Mouse (Mus musculus) gastrocnemius, adult 8-10 months (tissue): ENCODE measurements around the gene Ankdd1b. TPM values are rescaled to one million over a fixed set of nuclear protein-coding genes. Genes with fewer than 3 reads are reported as not detected.

Source experiments
- DNase-seq, 2 experiments: peaks; one replicate each; pipeline ENCODE4 v3.0.0; 2022; ENCODE audit warnings: low spot score in 2 of 2
- total RNA-seq, 4 experiments: library from RNA; stranded (reverse); gene quantifications; 2 replicates each; pipeline ENCODE4 v1.2.4; 2022

The Ankdd1b gene
- under 1 TPM in 2 of 4 experiments, not detected in 2; 0.17 to 0.20 TPM for total RNA-seq

DNA sequence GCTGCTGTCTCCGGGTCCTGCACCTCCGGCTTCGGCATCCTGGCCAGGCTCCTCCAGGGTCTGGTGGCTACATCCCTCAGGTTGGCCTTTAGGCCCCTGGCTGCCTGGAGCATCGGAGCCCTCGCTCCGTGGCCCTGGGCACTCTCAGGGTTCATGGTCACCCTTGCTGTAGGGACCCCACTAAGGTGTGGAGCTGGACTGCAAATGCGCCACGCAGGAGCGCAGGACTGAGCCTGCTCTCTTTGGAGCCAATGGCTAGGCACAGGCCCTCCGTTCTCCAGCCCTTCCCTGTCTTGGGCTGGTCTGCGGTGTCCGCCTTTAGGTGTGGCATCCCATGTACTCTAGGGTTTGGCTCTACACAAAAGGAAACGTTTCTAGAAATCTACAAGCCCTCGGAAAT, at the start of gene Ankdd1b:
Gene Ankdd1b (minus strand): TSS at position 242 of the 400 bp plus-strand sequence.
- no peak for DNase-seq

DNA sequence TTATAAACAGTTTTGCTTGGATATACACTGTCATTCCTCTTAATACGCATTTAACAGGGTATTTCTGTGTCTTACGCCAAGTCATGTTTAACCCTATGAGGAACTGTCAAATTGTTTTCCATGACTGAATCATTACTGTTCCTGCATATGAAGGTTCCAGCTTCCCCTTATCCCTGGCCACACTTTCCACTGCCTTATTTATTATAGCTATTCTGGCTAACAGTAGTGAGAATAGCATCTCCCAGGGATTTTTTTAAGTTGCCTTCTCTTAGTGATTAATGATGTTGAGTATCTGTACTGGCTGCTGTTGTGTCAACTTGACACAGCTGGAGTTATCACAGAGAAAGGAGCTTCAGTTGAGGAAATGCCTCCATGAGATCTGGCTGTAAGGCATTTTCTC, 46.3 kb upstream of the Ankdd1b start:
- no peak for DNase-seq

DNA sequence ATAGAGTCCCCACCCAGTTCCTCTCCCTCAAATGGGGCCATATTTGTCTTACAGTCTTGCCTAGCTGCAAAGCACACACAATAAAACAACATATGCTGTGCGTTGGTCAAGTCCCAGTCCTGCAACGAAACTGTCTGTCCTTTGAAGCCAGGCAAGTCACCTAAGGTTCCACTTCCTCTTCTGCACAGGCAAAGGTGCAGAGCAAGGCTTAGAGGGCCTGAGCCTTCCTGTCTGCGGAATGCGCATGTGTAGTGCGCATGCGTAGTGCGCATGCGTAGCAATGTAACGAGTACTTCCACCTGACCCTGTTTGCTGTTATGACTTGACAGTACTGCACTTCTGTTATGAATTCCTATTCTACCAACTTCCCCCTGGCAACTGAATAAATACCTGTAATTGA, 45.3 kb upstream of the Ankdd1b start:
- DNase-seq = no peak

DNA sequence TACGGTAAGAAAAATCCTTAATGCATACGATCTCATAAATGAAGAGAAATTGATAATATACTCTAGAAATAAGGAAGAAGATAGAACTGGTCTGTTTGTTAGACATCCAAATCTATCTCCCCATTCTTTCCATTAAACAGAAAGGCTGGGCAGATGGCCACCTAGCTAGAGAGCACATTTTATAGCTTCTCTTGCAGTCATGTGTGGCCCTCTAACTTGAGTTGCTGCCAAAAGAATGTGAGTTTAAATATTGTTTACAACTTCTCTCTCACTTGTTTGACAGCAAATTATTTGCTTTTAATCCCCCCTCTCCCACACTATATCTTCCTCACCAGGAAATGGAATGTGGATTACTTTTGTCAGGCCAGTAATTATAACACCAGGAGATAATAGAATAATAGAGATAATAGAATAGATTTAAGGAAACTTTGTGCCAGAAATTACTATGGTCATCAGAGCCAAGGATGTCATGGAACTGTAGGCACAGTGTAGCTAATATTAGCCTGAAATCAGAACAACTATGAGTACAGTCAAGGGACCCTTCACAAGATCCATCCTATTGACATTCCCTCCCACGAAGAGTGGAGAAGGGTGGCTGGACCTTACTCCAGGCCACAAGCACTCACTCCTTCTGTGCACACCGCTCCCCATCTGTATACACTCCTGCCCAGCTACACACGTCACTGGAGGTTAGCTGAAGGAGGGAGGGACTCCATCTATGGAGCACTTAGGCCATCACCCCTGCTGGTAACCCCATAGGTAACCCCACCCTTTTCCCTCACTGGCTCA, 43.4 kb upstream of the Ankdd1b start:
- DNase-seq = no peak

DNA sequence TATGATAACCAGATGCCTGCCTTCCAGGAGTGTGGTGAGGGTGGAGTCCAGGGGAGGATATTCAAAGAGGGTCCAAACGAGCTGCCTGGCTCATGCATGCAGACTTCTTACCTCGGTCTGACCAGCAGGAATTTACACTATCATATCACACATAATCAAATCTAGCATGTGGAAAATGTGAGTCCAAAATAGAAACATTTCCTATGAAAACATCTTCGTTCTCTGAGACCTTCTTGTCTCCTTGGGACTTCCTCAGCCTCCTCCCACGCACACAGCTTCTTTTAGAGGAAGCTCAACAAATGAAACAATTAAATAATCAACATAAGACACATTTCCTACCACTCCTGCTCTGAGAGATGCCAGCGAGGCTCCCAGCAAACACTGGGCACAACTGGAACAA, 40.9 kb upstream of the Ankdd1b start:
- no peak for DNase-seq

DNA sequence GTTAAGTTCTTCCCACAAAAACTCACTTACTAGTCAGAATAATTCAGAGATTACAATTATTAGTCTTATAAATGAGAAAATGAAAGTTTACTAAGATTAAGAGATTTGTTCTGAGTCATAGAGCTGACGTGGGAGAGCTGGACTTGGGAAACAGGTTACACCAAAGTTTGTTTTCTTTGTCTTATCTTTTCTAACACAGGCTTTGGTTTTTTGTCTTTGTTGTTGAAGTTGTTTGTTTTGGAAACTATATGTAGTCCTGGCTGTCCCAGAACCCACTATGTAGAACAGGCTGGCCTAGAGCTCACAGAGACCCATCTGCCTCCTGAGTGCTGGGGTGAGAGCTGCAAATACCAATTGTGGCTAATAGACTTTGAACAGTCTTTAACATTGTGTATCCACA, 40.3 kb upstream of the Ankdd1b start:
- DNase-seq = no peak

DNA sequence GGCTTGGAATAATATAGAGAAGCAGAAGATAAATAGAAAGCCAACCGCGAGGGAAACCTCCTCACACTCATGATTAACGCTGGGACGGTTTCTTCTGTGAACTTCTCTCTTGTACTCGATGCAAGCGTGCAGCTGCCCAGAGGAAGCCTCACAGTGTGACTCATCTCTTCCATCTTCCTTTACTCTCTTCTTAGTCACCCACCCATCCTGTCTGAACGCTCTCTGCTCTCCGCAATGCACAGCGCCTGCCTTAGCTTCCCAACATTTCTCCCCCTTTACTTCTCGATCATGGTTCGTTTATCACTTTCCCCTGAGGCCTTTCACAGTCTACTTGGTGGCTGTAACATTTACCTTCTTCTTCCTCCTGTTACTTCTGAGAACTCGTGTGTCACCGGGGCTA, 39.6 kb upstream of the Ankdd1b start:
- DNase-seq = peak; percentile 17 to 24

DNA sequence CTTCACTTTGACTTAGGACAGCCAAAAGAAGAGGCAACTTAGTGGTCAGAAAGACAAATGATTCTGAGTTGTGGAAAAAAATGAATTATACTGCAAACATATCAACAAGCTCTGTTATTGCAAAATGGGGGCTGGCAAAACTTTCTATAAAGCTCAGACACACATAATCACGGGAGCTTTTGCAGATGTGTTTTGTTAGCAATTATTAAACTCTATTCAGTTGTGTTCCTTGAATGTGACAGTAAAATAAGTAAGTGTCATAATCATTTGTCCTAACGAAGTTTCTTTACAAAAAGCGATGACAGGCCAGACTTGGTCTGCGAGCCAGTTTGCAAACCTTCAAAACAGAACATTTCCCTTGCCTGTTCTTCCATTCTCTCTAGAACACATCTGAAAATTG, 36.5 kb upstream of the Ankdd1b start:
- no peak for DNase-seq

DNA sequence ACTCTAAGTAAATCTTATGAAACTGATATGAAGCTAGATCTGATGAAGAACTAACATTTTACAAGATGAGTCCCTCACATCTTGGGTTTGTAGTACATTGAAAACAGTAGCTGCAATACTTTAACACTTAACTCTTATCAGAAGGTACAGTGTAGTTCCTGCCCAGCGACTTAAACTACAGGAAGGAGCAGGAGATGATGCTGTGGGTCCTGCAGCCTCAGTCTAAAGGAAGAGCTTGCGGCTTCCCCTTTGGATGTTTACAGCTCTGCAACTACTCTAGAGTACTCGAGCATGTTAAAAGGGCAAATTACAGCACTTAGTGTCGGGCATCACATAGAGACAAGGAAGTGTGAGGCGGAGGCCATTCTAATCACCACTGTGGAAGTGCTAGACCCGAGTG, 35.3 kb upstream of the Ankdd1b start:
- DNase-seq = no peak

DNA sequence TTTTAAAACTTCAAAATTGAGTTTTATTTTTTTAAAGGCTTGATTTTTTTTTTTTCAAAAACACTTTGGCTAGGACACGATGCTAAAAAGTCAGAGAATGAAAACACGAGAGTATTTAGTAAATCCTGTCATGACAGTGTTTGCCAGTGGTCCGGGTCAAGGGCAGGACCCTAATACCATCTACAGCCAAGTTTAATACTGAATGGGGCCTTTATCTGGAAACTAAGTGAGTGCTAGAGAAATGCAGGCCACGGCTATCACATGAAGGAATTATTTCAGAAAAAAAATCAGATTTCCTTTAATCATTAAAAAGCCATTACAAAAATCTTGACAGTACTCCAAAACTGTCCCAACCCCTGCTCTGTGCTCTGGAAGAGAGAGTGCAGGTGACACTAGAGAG, 34.7 kb upstream of the Ankdd1b start:
- DNase-seq = no peak

DNA sequence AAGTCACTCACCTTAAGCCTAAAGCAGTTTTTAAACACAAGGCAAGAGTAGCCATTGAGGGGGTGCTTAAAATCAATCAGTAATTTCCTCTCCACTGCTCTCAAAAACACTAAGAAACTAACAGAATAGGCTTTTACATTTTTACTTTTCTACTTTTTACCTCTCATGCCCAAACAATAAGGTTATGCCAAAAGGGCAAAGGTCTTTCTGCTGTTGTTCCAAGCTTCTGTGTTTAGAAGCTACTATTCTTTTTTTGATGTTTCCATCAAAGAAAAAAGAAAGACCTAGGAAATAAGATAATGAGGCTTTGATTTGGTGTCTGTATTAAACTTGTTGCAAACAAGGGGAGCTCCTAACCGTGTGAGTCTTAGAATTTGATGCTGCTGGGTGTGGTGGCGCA, 28.9 kb upstream of the Ankdd1b start:
- no peak for DNase-seq

DNA sequence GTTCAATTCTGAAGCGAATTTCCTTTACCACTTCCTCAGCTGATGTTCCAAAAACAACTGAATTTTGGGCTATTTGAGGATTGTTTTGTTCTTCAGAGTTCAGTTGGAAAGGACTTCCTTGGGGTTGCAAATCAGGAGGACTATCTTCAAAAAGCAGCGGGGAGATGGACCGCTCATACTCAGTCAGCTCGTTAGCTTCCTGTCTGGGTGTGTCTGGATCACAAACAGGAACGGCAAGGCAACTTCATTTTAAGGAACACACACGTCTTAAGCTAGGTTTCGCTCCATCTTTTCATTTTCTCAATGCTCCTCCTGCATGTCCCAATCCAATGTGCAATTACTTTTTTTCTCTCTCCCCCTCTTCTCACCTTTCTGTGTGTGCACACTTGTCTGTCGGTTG, 25.6 kb upstream of the Ankdd1b start:
- DNase-seq = no peak

DNA sequence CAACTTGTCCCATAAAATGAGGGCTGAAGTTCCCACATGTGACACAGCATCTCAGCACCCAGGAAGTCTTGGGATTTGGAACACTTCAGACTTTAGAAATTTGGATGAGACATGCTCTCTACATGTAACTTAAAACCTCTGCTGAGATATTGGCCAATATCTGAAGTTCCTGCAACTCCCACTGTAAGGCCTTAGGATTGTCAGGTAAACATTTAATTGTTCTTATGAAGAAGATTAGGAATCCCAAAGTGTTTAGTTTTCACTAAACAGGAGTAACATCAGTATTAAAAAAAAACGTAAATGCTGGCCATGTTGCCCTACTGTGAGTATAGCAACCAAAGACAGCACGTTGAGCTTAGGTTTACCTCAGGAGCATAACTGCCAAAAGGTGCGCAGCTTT, 19.4 kb upstream of the Ankdd1b start, which contains the start of gene Gm17622:
Gene Gm17622 (plus strand): TSS at position 301 of the 400 bp plus-strand sequence.
- DNase-seq = no peak

DNA sequence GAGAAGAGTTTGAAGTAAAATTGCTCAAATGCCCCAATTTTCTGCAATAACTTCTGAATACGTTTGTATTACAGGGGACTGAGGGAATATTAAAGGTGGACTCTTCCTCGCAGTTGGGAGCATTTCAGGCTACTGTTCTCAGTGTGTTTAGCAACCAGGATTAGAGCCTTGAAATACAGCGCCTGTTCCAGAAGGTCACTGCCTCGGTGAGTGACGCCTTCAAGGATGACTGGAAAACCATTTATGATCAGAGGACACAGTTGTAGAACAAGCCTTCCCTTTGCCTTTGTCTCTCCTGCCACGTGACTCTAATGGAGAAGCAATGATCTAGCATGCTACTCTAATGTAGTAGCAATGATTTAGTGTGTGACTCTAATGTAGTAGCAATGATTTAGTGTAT, 17.0 kb upstream of the Ankdd1b start:
- no peak for DNase-seq

DNA sequence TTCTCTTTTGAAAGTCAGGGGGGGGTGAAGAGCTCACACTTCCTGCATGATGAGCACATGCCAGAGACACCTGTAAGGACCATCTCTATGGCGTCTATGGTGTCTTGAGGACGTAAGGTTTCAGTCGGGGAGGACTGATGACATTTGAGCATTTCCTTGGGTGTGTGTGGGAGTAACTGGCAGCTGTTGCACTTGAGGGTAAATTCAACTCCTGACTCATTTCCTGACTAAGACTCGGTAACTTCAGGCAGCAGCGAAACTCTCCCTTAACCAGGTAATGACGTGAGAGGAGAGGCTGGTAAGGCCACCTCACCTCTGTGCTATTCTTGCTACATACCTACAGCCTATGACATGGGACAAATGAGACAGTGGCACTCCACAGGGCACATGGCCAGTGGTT, 16.2 kb upstream of the Ankdd1b start:
- DNase-seq = no peak

DNA sequence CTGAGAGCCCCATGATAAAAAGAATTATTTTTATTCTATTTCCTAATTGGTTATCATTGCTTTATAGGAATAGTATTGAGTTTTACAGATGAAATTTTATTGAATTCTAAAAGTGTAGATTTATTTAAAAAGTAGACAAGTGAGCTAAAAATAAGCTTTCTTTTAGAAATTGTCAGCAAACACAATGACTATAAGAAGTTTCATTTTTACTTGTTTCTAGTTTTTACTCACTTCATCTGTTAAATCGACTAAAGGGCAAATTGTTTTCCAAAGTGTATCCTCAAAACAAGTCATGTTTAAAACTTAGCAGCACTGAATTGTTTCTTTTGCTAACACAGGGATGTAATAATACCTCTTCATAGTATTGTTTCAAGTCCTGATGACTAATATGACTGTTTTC, 8.0 kb upstream of the Ankdd1b start:
- DNase-seq = no peak

DNA sequence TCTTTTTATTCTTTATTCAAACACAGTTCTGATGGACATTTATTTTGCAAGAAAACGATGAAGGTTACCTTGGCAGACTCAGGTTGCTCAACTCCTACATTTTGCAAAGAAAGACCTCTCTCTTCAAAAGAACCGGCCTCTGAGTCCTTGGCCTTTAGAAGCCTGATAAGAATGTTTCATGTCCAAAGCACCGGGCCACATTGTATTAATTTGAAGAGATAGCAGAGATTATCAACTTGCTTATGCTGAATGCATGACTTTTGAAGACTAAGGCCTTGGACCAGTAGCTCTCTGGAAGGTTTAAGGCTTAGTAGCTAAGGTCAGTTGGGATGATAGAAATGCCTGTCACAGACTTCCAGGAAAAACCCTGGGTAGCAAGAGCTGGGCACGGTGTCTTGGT, 6.2 kb upstream of the Ankdd1b start:
- DNase-seq = no peak

DNA sequence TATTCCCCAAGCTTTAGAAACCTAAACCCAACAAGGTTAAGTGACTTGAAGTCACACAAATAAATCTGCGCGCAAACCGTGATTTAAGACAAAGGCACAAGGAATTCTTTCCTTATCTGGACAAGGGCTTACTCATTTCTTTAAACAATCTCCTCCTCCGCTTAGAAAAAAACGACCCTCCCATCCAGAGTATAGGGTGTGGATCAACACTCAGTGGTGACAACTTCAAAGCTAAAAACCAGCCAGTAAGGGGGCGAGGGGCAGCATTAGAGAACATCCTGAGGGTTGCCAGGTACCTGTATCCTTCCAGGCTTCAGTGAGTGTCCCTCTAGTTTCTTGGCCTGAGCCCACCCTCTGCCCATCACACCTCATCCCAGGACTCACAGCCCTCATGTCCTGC, 442 bp downstream of the Ankdd1b start:
- DNase-seq = no peak

DNA sequence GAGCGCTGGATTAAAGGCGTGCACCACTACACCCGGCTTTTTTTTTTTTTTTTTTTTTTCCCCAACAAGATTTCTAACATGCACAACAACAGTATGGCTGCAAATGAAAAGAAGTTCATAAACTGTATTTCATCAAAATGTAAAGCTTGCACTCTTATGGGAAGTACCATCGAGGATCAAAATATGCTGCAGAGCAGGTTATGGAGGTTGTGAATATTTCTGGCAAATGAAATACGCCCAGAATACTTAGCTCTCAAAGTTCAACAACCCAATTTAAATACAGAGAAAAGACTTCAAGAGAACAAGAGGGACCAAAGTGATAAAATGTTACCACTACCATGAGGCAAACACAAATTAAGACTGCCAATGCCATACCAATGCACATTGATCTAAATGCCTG, 2.3 kb downstream of the Ankdd1b start:
- no peak for DNase-seq

DNA sequence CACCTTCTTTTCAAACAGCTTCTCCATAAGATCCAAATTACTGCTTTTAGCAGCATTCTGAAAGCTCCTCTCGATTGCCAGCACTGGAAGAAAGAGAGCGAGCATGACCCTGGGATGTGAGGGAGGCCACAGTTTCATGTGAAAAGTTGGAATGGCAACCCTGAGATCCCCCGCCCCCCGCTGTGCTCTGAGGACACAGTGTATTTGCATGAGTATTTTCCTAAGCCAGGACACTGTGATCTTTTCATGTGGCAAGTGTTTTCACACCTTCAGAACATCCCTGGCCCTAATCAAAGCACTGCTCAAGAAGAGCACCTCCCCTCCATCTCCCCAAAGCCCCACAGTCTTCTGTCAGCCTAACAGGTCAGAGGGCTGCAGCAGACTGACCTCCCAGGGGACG, 5.7 kb downstream of the Ankdd1b start:
- DNase-seq = no peak

DNA sequence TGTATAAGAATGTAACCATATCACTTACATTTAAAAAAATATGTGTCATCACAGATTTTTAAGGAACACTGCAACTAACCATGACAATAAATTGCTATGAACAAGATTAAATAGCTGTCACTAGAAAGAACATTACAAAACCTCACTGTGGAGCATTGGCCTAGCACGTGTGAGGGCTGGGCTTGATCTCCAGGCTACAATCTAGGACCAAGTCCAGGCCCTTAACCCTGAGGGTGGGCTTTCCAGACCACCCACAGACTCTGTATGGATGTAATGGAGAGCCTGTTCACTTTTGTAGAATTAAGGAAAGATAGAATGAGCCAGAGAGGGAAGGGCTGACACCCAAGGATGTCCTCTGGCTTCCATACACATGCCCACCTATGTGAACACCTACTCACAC, 8.4 kb downstream of the Ankdd1b start:
- no peak for DNase-seq

DNA sequence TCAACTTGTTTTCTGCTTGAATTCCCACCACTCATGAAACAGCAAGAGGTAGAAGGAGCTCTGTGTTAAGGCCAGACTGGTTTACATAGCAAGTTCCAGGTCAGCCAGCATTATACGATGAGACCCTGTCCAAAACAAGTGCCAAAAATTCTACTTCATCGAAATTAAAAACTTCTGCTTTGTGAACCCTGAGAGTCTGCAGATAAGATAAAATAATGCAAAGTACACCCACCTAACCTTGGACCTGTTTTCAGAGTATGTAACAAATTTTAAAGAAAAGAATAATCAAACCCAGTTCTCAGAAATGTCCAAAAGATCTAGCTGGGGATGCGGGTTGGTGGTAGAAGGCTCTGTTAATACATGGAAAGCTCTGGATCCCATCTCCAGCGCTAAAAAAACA, 12.4 kb downstream of the Ankdd1b start:
- no peak for DNase-seq

DNA sequence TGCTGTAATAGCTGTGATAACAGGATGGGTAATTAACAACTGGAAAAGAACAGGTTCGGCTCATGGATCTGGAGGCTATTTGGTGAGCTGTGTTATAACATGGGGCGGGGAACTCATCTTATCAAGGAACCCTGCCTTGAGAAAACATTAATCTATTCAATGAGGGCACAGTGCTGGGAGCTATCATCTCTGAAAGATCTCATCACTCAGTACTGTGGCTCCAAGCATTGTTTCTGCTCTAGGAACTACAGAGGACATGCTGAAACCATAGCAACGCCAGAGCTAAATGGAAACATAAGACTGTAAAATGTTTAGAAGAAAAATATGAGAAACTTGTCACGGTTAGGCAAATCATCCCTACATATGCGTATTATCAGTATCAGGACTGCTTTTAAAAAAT, 13.0 kb downstream of the Ankdd1b start:
- DNase-seq = no peak

DNA sequence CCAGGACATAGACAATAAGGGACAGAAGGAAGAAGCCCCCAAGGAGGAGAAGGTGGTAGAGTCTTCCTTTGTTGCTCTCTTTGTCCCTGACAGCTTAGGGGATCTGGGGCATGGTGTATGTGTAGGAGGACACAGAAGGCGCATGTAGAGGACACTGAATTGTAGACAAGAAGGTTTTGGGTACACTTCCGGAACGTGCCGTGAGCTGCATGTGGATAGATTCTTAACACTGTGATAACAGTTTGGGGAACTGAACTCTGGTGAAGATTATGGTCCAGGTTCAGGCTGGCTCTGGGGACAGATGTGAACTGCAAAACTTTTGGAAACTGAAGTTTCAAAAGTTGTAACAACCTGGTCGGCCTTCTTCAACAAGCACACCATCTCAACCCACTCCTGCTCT, 13.4 kb downstream of the Ankdd1b start:
- DNase-seq = no peak
